Mouse (Mus musculus): ENCODE results near the gene Inpp5a. TPM values are rescaled to one million over a fixed set of nuclear protein-coding genes. Genes with fewer than 3 reads are reported as not detected.

Gene Inpp5a
- total RNA-seq, 2 experiments from 2014 or later, result 183 to 186 TPM

DNA sequence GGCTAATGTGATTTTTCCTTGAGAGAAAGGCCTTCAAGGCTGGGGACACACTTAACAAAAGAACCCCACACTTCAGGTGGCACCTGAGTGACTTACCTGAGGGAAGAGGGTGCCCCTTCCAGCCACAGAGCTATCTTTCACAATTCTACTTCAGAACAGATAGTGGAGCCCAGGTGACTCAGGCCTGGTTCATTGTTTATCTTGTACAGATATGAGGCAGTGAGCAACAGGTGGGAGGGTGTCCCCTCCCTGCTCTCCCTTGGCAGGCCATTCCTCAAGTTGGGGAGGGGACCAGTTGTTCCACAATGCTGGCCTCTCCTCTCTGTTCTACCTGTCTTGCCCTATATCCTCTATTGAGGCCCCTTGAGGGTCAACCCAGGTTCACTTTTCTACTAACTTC is 17.5 kb upstream of the Inpp5a start:
- DNase-seq, result no peak

DNA sequence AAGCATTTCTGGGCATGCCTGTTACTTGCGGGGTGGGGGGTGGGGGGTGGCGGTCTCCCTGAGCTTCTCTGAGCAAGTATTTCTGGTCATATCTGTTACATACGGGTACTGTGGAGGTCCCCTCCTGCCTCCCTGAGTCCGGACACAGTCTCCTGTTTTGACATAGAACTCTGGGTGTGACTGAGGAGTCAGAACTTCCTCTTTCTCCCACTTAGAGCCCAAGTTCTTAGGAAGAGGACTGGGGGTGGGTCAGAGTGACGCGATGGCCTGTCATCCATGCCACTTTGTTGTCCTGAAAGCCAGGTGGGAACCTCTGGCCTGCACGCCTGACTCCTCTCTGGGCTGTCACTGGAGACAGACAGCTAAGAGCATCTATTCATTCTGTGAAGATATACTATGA is 11.5 kb upstream of the Inpp5a start:
- no peak for DNase-seq

DNA sequence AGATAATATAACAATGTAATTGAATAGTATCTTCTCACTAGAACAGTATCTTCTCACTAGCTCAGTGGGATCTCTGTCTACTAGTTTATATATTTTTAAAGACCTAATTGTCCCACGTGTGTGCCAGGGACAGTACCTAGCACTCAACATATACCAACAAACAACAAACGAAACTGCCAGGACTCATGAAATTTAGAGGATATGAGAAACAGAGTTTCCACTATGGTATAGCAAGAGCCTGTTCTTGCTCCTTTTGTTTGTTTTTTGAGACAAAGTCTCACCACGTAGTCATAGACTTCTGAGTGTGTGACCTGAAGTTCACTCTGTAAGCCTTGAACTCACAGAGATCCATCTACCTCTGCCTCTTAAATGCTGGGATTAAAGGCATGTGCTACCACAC is 10.6 kb upstream of the Inpp5a start:
- DNase-seq, result no peak

DNA sequence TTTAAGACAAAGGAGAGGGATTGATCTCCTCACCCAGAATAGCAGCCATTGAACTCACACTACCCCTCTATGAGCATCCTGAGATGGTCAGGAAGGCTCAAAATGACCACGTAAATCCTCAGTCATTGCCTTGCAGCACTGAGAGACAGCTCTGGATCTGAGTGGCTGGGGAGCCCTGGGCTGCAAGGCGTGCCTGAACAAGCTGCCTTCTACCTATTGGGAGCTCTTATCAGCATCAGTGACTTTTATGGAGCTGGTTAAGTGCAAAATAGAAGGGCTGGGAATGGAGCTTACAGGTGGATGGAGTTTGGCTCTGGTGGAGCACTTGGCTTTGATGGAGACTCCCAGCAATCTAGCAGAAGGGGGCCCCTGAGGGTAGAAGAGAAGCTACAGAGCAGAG is 9.2 kb upstream of the Inpp5a start:
- DNase-seq, result no peak

DNA sequence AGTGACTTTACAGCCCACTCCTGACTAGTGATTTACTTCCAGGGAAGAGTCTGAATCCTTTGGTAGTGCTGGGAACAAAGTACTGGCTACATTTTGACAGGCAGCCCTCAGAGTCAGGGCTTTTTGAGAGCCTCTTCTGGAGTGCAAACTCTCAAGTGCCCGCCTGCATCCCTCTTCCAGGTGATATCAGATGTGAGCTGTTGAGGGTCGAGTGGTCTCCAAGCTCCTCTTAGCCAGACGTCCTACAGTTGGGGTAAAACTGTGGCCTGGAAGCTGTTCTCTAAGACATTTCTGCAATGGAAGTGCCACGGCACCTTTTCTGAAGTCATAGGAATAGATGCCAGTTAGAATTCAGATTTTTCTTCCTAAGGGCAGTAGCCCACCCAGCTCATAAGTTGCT is 8.7 kb upstream of the Inpp5a start:
- DNase-seq, result no peak

DNA sequence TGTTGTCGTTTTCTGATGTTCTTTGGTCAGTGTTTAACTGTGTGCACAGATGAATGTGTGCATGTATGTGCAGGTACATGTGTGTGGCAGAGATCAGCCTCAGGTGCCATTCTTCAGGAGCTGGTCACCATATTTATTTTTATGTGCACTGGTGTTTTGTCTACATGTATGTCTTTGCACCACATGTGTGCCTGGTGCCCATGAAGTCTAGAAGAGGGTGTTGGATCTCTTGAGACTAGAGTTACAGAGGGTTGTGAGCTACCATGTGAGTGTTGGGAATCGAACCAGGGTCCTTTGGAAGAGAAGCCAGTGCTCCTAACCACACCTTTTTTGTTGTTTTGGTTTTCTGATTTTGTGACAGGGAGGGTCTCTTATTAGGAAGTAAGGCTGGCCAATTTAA is 7.0 kb upstream of the Inpp5a start:
- no peak for DNase-seq

DNA sequence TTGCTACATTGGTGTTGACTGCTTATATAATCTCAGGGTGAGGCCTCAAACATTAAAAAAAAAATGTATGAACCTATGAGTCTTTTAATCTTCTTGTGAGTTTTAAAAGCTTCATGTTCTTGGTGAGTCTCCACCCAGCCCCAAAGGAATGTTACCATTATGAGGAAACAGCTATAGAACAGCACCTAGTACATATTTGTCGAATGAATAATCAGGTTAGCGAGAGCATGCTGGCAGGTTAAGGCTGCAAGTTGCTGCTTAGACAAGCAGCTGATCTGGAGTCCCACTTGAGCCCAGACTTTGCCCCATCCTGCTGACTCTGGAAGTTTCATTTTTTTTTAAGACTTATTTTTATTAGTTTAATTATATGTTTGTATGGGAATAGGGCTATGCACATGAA is 6.1 kb upstream of the Inpp5a start:
- DNase-seq, result no peak

DNA sequence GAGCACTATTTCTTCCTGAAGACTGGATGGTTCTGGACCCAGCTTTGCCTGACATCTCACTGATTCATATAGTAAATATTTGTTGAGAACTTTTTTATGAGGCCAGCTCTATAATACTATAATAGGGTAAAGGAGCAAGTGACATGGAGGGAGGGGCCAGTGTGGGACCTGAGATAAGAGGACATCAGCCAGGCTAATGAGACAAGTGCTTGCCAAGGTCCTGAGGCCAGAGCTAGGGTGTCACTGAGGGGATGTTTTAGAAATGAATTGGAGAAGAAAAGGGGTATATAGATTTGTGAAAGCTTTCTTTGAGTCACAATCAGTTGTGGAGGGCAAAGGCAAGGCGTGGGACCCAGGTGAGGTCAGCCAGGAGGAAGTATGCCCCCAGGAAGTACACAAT is 4.4 kb upstream of the Inpp5a start:
- DNase-seq, result no peak

DNA sequence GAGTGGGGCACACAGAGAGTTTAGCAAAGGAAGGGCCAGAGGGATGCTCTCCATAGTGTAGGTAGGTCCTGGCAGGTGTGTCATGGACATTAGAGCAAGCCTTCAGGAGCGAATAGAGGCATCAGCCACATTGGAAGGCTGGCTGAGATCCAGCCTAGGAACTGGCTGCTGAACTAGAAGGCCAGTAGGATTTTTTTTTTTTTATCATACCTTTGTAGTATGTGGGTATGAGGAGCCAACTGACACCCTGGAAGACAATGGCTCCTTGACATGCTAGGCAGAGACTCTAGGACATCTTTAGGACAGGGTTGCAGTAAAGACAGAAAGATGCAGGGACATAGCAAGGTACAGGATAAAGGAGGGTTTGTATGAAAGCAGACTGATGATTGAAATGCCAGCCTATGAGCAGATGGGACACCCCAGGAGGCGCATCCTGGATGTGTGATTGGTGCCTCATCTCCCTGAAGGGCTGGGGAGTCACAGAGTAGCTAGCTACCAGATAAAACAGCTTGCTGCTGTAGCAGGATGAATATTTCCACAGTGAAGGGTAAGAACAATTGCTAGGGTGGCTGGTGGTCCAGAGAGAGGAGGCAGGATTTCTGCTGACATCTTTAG is 3.9 kb upstream of the Inpp5a start:
- no peak for DNase-seq

DNA sequence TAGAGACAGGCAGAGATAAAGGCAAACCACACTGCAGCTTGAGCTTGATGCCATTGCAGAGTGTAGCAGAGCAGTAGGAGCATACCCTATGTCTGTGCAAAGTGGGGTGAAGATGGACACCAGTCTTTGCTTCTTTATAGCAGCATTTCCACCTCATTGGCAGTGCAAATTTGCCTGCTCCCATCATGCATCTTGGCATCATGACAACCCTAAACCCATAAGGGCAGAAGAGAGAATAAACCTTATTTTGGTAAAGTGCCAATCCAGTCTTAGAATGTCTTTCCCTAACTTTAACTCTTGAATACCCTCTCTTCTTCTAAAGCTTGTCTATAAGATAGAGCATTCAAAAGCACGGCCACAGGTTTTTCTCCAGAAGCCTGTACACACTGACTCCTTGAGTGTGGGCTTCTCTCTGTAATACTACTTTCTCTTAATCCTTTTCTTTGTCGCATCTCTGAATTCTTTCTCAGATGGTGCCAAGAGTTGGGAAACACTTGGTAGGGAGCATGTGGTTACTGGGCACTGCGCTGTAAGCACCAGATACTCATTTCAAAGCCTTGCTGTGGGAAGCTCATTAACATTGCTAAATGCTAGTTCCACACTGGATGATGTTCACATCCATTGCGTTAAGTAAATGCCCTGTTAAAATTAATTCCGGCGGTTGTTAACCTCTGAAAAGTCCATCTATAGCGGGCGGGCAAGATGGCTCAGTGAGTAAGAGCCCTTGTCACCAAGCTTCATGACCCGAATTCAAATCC is 1.8 kb upstream of the Inpp5a start:
- no peak for DNase-seq

DNA sequence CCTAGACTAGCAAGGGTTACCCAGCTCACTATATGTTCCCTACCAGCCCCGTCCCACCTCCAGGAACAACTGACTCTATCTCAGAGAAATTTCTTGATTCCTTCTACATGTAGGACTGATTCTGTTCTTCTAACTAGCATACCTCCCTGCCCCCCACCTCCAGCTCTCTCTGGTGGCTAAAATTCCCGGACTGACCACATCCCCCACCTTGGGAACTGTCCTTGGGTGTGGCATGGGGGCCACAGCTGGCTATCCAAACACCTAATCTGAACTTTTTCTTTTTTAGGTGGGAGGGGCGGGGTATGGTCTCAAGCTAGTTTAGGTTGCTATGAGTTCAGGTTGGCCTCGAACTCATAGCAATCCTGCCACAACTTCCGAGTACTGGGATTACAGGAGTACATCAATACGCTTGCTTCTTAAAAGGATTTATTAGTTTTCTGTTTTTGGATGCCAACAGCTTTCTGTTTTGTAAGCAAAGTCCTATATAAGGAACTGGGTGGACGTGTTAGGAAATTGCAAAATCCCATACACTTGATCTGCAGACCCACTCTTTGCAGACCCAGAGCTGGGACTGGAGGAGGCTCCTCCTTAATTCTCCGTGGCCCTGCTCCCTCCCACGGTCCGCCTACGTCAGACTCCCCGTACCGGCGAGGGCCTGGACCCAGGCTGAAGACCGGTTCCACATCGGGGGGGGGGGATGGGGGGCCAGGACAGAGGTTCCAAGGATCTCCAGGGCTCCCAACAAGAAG is 814 bp upstream of the Inpp5a start:
- no peak for DNase-seq

DNA sequence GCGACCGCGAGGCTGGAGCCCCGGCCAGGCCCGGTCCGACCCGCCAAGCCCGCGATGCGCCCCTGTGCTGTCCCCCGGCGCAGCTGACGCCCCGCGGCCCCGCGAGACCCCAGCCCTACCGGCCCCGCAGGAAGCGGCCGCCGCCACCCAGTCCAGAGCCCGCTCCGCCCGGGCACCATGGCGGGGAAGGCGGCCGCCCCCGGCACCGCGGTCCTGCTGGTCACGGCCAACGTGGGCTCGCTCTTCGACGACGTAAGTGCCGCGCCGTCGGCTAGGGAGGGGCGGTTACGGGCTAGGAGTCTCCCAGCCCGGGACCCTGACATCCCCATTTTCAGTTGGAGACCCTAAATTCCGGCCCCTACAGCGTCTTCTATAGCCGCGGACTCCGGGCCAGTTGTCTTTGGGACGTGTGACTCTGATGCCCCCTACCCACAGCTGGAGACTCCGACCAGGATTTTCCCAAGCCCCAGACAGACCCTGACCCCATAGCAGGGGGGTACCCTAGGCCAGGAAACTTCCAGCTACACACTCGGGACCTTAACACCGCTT is 378 bp downstream of the Inpp5a start:
- no peak for DNase-seq

DNA sequence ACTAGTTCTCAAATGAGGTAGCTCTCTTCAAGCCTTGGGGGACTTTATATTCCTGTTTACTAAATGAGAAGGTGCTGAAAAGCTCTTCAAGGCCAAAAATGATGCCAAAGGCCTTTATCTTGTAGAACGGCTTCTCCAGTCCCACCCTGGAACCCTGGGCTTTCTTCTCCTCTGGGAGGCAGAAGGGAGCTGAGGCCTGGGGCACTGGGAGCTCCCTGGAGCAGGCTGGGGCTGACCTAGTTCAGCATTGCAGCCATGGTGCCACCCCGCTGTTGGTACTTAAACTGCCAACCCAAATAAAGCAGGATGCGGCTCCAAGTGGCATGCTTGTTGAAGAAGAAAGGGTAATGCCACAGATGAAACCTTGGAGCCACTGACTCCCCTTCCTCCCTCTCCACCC is 1.5 kb downstream of the Inpp5a start:
- DNase-seq, result peak; percentile 52

DNA sequence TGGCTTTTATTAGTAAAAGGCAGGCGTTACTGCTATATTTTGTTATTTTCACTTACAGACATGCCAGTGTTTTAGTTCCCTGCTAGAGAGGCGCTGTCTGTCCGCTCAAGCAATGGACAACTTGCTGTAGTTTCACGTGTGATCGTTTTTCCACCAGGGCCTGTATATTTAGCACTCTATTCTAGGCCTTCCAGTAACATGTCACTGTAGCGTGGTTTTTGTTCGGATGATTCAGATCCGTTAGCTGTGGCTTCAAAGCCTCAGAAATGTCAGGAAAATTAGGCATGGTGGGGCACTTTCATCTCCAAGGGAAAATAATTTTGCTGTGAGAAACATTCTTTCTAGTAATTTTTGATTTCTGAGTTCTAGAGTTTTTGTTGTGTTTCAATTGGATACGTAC is 2.0 kb downstream of the Inpp5a start:
- DNase-seq, result no peak

DNA sequence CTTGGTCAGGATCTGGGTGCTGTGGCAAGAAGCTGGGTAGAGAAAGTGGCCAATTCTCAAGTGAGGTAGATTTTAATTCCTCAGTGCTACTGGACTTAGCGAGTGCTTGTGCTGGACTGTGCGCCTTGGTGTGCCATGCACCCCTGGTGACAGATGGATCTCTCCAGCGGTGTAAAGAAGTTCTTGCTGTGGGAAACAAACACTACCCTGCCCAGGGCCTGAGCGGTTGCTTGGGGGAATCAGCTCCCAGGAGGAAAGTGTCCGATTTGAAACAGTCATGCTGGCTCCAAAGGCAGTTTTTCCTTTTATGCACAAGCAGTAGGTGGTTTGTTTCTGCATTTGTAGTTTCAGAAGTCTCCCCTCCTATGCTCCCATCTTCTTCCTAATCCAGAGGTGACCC is 2.8 kb downstream of the Inpp5a start:
- no peak for DNase-seq

DNA sequence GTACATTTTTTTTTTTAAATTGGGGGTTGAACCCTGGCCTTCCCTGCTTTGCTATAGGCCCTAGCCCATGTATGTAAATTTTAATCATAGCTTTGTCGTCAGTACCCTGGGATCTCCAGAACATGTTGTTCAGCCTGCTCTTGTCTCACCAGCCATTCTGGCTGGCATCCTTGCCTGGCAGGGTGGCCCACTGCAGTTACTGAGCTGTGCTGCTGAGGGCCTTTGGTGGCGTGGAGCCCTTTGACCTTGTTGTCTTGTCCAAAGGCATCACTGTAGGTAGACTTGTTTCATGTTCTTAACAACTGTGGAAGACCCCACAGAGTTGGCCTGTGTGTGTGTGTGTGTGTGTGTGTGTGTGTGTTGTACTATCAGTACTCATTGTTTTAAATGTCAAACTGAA is 3.2 kb downstream of the Inpp5a start:
- DNase-seq, result no peak

DNA sequence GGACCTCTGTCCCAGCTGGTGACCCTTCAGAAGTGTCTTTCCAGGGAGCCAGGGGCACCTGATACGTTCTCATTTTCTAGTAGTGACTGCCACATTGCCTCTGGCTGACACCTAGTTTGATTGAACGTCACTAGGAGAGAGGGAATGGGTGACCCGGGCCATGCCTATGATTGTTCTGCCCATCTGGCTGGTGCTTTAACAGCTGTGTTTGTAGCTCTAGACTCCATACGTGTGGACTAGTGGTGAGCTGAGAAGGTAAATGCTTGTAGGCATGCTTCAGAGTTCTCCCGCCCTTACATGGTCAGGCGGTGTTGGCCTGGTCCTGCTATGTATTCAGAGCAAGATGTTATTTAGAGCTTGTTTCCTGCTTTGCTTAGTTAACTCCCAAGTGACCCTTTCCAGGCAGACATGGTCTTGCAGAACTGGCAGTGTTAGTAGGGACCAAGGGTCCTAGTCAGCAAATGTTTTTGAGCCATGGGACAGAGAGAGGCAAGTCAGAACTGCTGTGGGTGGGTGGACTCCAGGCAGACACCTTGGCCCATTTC is 3.9 kb downstream of the Inpp5a start:
- peak; percentile 33 for DNase-seq

DNA sequence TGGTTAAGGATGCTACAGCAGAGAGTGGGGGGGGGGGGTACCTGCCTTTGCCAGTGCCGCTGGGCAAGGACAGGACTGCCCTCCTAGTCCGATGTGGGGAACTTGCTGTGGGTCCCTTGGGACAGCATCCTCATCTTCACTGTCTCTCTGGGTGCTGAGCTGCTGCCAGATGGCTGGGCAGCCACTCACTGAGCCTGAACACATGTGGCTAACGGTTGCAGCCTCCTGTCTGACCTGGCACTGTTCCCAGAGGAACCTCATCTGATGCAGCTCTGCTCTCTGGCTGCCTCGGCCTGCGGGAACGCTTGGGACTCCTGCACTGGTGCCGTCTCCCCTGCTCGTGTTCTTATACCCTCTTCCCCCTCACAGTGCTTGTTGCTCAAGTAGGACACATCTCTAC is 8.6 kb downstream of the Inpp5a start:
- DNase-seq, result peak; percentile 78

DNA sequence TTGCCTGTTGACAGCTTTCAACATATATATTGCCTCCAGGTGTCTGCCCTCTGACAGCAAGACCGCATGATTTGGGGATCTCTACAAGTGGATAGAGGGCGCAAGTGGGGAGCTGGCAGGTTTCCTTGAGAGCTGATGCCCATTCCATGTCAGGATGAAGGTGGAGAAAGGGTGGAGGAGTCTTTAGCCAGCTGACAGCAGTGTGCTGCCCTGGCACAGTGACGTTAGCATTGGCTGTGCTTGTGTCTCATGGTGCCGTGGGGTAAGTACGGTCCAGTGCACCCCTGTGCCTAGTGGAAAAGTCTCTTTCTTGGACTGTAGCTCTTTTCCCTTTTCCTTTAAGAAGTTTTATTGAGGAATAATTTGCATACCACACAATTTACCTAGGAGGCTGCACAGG is 9.2 kb downstream of the Inpp5a start:
- no peak for DNase-seq

DNA sequence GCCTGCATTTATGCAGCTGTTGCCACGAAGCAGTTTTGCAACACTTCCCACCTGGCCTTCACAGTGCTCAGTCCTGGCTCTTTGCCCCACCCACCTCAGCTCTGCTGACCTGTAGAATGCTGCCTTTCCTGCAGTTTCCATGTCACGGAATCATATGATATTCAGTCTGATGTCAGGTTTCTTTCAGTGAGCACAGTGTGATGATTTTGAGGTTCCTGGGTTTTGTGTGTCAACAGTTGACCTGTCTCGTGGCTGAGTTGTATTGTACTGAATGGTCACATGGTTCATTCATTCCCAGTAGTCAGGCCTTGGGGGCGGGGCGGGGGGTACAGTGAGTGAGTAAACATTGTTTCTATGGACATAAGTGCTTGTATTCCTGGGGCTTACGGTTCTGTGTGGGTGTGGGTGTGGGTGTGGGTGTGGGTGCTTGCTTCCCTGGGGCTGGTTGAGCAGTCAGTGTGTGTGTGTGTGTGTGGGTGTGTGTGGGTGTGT is 9.7 kb downstream of the Inpp5a start:
- no peak for DNase-seq

DNA sequence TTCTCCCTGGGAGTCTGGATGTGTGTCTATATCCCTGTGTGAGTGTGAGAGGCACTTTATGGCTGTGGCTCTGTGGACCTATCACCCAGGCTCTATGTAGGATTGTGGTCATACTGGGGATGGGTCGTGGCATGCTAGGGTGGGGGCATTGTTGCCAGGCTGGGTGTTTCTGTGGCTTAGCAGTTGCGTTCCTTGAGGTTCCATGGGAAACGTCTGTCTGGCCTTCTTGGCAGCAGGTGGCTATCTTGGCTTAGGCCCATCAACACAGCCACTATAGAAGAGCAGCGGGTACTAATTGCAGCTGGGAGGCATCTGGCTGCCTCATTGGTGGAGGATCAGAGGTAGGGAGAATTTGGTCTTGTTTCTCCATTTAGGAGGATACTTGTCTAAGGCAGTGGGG is 10.7 kb downstream of the Inpp5a start:
- DNase-seq, result no peak

DNA sequence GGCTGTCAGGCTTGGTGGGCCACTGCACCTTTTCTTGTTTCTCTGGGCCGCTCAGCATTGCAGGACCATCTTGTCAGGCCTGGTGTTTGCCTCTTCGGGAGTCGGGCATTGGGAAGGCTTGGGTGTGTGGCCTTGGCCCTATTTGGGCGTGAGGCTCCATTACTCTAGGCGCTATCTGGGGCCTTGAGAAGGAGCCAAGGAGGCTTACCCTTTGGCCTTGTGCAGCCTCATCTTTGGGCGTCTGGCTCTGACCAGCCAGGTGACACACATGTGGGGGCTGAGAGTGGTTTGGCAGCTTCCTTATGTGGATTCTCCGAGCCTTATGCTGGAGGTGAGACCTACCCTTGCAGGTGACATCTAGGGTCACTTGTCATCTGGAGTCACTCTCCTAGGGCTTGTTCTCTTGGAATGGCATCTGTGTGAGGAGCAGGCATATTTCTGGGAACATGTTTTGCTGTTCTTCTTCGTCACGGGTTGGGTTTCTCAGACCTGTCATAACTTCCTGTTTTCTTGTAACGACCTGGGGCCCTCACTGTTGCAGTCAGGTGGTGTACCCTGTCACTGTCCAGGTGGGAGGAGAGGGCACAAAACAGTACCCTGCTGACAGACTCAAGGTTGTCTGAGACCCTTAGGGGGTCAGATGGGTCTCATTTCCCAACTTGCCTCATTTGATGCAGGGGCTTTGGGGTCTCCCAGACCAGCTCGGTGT is 11.2 kb downstream of the Inpp5a start:
- no peak for DNase-seq

Data from heart, postnatal 4 days (tissue).